Mouse (Mus musculus): ENCODE measurements around the gene Spaca7.
"Not testable (repeated sequence)": the region's sequence is repeated elsewhere in the genome, so short reads cannot be mapped to it uniquely, and the experiment has no call there.

The Spaca7 gene

DNA sequence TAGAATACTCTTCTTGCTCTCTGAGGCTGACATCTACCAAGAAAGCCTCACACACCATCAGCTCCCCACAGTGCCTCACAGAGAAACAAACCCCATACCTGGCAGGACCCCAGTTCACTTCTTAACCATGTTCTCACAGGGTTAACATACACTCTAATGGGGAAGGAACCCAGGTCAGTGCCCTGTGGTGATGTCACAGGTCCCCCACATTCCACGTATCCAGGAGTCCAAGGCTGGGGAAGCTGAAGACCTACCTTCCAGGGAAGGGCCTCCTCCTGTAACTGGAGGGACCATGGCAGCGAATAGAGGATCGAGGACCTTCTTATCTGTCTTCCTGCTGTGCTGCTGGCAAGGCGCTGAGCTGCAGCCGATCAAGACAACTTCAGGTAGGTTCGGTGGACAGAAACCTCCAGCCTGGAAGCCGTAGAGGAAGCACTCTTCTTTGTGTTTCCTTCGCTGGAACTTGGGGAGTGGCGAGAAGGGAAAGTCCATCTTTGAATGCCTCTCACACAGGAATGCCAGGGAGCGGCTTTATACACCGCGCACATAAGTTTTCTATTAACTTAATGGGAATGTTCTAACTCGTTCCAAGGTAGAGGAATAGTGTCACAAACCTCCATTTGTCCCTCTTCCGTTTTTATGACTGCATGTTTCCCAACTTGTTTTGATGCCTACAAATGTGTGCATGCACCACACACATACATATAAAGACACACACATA lies at the start of gene Spaca7:
Spaca7 (plus strand) TSS at position 216 of the 721 bp plus-strand sequence.
- DNase-seq (ENCODE audit: low spot score in 2 of 2), result no peak

- no peak for DNase-seq (ENCODE audit: low spot score in 2 of 2)
Measured at GRCm38 (mm10) chr8:12524279-12524678, 48.5 kb upstream of the Spaca7 start.

GRCm38 (mm10) chr8:12528659-12529058 lies 44.2 kb upstream of the Spaca7 start:
- no peak for DNase-seq (ENCODE audit: low spot score in 2 of 2)

GRCm38 (mm10) chr8:12535617-12536016 lies 37.2 kb upstream of the Spaca7 start:
- DNase-seq (ENCODE audit: low spot score in 2 of 2), result peak in 1 of 2 experiments; percentile 1

DNA sequence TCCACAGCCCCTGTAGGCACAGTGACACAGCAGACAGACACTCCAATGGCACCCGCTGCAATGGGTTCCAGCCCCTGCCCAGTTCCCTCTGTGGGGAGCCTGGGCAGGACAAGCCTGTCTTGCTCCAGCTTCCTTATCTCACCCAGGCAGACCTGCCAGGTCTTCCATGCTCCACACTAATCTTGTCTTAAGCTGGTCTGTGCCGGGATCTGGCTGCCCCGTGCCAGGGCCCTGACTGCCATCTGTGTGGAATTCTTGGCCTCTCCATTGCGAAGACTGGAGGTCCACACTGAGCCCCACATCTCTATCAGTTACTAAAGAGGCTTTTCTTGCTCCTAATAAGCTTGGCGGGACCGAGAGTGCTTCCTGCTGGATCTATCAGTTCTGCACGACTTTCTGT lies 36.5 kb upstream of the Spaca7 start:
- no peak for DNase-seq (ENCODE audit: low spot score in 2 of 2)

DNA sequence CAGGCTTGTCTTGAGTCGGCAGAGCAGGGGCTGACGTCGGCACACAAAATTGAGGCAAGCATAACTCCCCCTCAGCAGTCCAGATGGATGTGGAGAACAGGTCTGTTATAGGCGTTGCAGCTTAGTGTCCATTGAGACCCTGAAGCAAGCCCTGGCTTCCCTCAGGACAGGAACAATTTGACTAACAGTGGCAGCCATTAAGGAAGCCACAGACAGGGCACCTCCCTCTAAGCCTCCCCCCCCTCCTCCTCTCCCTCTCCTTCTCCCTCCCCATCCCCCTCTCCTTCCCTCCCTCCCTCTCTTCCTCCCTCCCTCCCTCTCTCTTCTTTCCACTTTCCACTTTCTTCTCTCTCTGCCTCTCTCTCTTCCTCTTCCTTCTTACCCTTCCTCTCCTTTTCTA lies 27.6 kb upstream of the Spaca7 start:
- DNase-seq (ENCODE audit: low spot score in 2 of 2), result no peak

DNA sequence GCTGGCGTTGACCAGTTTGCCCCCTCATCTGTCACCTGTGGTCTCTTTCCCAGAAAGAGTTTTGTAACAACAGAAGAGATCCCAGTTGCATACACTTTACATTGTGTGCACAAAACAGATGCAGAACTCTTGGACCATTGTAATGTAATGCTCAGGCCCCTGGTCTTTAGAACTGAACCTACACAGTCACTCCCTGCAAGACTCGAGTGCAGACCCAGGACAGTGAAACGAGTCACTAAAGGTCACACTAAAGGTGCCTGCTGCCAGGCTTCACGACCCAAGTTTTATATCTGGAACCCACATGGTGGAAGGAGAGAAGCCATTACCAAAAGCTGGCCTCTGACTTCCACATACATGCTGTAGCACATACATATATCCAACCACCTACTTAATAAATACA lies 27.2 kb upstream of the Spaca7 start:
- DNase-seq (ENCODE audit: low spot score in 2 of 2), result no peak

DNA sequence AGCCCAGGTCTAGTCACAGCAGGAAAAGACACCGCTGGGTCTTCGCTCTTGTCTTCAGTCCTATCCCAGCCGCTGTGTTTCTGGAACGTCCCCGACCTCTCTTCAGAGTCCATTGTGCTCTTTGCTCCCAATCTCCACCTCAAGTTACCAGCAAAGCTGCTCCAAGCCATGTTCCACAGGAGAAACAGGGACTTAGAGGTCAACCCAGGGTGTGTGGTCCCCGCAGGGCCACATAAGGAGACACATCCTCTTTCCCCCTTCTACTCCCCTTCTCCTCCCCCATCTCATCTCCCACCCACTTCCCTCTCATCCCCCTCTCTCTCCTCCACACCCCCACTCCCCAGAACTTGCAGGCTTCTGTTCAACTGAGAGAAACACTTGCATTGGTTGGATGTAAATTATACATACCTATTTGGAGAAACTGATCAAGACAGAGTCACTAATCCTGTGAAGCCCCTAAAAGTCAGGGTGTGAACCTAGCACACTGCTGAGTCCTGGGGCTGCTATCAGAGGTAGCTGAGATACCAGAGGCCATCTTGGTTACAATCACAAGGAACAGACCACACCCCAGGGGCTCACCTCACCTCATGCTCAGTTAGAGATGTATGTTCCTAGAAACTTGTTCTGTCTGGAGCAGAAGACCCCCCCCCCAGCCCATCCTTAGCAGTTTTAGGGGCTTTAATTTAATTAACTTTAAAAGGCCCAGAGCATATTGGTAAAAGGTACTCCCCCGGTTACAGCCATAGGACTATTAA lies 25.2 kb upstream of the Spaca7 start:
- no peak for DNase-seq (ENCODE audit: low spot score in 2 of 2)

GRCm38 (mm10) chr8:12548255-12548654 lies 24.6 kb upstream of the Spaca7 start:
- no peak for DNase-seq (ENCODE audit: low spot score in 2 of 2)

- no peak for DNase-seq (ENCODE audit: low spot score in 2 of 2)
Measured at GRCm38 (mm10) chr8:12548680-12549079, 24.1 kb upstream of the Spaca7 start.

- no peak for DNase-seq (ENCODE audit: low spot score in 2 of 2)
Measured at GRCm38 (mm10) chr8:12555515-12556145, 17.2 kb upstream of the Spaca7 start.

DNA sequence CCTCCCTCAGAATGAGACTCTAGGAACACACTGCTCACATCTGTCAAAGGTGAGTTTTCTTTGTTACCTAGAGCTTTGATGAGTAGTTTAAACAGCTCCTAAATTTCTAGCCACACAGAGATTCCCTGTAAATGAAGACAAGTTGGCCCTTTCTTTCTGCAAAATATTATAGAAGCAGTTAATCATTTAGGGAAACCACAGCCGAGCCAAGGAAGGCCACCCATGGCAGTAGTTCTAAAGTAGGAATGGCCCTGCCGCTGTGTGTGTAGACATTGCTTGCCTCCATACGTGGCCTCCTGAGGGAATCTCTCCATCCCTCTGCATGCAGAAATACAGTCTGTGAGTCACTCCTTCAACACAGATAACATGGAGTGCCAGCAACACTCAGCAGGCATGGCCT lies 14.0 kb upstream of the Spaca7 start:
- no peak for DNase-seq (ENCODE audit: low spot score in 2 of 2)

GRCm38 (mm10) chr8:12561403-12561960 lies 11.3 kb upstream of the Spaca7 start:
- DNase-seq (ENCODE audit: low spot score in 2 of 2), result peak; percentile 41 to 63

DNA sequence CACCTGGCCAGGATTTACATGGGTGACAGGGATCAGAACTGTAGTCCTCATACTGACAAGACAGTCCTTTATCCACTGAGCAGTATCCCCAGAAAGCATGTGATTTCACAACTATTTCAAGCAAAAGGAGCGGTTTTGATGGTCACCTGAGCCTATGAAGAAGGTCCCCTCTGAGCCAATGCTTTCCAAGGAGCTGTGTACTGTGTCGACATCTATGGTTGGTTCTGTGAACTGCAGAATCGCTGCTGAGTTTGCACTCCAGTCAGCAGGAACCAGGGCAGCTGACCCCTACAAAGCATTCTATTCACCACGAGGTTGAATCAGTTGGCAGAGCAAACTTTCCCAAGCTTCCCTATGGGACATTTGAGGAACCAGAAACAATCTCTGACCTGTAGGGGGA lies 8.5 kb upstream of the Spaca7 start:
- DNase-seq (ENCODE audit: low spot score in 2 of 2), result peak; percentile 3 to 25

GRCm38 (mm10) chr8:12565488-12565887 lies 7.3 kb upstream of the Spaca7 start:
- DNase-seq (ENCODE audit: low spot score in 2 of 2), result no peak

GRCm38 (mm10) chr8:12566509-12566908 lies 6.3 kb upstream of the Spaca7 start:
- DNase-seq (ENCODE audit: low spot score in 2 of 2), result no peak

DNA sequence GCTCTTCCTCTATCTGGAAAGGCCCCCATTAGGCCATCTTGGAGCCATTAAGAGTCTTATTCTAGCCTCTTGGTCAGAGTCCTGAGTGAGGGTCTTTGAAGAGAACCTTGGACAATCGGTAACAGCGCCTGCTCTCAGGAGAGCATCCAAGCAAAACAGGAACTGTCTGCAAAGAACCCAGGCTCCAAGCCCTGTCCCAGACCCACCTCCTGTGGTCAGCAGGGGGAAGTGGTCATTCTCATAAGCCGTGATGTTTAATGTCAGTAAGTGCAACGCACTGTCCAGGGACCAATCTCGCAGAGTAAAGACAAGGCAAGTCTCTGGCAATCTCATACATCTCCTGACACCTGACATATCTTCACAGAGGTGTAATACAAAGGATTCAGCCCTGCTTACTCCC lies 3.2 kb downstream of the Spaca7 start:
- DNase-seq (ENCODE audit: low spot score in 2 of 2), result no peak

DNA sequence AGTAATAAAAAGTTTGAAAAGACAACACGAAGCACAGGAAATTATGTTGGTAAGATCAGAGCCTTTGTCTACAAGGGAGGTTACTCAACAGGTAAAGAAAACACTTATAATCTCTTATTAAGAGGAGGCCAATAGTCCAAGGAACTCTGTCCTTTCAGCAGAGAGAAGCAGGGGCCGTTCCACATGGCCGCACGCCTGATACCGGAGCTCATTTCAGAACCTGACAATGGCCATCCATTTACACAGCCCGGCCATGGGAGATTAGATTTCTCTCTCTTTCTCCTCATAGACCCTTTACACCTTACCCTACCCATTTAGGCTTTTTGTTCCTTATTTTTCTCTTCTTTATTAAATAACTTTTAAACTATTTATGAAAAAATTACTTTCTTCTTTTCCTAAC lies 3.9 kb downstream of the Spaca7 start:
- no peak for DNase-seq (ENCODE audit: low spot score in 2 of 2)

DNA sequence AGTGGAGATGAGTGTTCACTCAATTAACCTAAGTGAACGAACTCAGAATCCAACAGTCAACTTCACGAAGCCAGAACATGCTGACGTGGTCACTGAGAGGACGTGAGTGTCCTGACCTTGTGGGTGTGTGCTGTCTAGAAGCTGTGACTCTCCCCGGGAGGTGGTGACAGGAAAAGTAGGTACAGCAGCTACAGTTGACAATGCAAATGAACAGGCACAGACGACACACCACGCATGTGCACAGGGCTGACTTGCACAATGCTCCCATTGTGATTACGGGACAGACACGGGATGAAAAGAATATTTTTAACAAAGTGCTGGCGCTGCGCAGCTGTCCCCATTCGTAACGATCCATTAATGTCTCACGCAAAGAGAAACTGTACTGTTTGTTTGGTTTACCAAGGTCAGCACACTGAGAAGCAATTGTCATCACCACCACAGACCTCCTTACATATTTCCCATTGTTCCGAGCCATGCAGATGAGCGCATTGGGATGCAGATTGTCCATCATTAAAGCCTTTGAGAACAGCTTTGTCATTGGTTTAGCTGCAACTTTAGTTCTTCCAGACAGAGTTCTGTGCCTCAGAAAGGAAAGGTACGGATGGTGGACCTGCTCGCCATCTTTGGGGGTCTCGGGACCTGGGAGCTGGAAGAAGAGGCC lies 6.6 kb downstream of the Spaca7 start:
- DNase-seq (ENCODE audit: low spot score in 2 of 2), result not testable (repeated sequence)

- DNase-seq (ENCODE audit: low spot score in 2 of 2), result no peak
Measured at GRCm38 (mm10) chr8:12583785-12584184, 11.0 kb downstream of the Spaca7 start.

- peak; percentile 59 to 62 for DNase-seq (ENCODE audit: low spot score in 2 of 2)
Measured at GRCm38 (mm10) chr8:12607223-12607622, 34.4 kb downstream of the Spaca7 start.

- no peak for DNase-seq (ENCODE audit: low spot score in 2 of 2)
Measured at GRCm38 (mm10) chr8:12608810-12609209, 36.0 kb downstream of the Spaca7 start.
